Mouse (Mus musculus) heart, postnatal 0 days (tissue): Measurements from ENCODE around the gene Zfp105.

Source experiments
- CTCF ChIP-seq: IDR thresholded peaks from 2 replicates; pipeline ENCODE4 v1.5.1; 2016; ENCODE audit warnings: antibody characterized with exemption, control low read depth, low read depth
- EP300 ChIP-seq: IDR thresholded peaks from 2 replicates; pipeline ENCODE4 v1.6.1; 2016; ENCODE audit warnings: antibody characterized with exemption, low read depth

- TF ChIP-seq CTCF, result no peak
- no peak for TF ChIP-seq EP300
These were observed 48.2 kb upstream of the Zfp105 start for GRCm38 (mm10) chr9:122874653-122875052.
